Mouse (Mus musculus) gastrocnemius, adult 18-20 months (tissue): Measurements from ENCODE around the gene Olfr314. TPM values are rescaled to one million over a fixed set of nuclear protein-coding genes. Genes with fewer than 3 reads are reported as not detected.
"Not testable (repeated sequence)": the region's sequence is repeated elsewhere in the genome, so short reads cannot be mapped to it uniquely, and the experiment has no call there.

Source experiments
- DNase-seq: peaks from one replicate; pipeline ENCODE4 v3.0.0; 2021; ENCODE audit warnings: low spot score
- long read RNA-seq, 2 experiments: library from polyadenylated mRNA; stranded (forward); transcript quantifications; one replicate each; pipeline ENCODE4 v2.0.0; 2021
- total RNA-seq, 2 experiments: library from RNA; stranded (reverse); gene quantifications; 2 replicates each; pipeline ENCODE4 v1.2.3; 2021

Gene Olfr314
- total RNA-seq: not detected
- long read RNA-seq, experiment 1: 0 reads
- long read RNA-seq, experiment 2: 0 reads

DNA sequence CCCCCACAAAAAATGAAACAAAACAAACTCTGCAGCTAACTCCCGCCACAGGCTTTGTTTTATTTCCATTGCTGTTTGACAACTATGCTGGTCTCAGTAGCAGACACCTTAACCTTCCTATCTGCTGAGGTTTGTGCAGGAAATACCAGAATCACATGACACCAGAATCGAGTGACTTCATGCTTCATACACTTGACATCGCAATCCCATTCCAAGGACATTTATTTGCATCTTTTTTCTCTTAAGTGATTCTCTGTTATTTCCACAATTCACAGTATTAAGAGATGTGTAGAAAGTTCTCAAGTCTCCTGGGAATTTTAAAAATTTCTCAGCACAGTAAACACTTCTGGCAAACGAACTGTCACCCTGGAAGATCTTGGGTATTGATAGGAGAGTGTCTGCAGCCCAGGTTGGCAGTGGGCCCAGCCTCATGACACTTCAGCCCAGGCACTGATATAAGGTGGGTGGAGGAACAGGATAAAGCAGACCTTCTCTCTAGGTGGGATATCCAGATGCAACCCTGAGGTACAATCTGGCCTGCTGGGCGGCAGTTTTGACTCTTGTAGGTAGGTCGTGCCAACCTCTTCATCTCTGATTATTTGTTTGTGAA is at the start of gene Olfr314:
Gene Olfr314 (plus strand): TSS at position 473 of the 610 bp plus-strand sequence.
- no peak for DNase-seq

DNA sequence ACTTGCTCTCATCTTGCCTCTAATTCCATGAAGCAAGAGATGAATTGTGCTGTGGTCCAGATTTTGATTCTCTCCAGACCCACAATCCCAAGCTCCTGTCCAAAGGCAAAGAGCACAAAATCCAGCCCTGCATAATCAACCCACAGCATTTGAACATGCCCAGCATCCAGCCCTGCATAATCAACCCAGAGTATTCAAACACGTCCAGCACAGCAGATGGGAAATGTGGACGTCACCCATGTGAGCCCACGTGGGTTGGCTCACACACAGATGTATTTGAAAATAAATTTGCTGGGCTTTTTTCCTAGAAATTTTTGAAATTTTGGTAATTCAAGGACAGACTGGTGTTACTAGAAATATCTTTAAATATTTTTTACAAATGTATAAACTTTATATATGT is 49.4 kb upstream of the Olfr314 start:
- no peak for DNase-seq

DNA sequence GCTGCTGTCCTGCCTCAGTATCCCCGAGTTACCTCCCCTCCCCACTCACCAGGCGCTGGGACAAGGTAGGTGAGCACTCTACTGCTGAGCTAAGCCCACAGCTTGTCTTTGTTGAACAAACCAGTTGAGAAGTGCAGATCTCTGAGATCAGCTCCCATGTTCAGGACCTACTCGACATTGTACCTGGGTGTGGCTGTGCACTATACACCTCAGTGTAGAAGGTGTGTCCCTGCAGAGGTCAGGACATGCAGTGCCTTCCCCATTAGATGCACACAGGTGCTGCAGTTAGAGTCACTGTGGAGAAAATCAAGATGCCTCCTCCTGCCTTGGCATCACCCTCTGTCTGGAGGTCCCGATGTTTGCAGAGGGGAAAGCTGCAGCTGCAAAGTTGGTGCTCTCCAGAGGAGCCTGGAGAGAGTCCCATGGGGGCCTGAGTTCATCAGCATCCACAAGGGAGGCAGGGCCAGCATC is 43.9 kb upstream of the Olfr314 start, which contains the start of gene Olfr317:
Gene Olfr317 (minus strand): TSS at position 421 of the 471 bp plus-strand sequence.
- no peak for DNase-seq

DNA sequence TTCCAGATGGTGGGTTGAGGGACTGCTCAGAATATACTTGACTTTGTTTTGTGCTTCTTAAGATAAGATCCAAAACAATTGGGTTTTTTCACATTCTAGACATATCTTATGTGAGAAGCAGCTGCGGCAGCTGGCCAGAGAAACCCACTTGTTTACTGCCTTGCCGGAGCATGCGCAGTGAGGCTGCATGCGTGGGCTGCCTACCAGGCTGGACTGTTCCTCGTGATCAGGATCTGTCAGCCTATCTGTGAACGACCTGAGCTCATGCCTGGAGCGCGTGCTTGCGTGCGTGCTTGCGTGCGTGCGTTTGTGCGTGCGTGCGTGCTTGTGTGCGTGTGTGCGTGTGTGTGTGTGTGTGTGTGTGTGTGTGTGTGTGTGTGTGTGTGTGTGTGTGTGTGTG is 31.7 kb upstream of the Olfr314 start:
- not testable (repeated sequence) for DNase-seq

DNA sequence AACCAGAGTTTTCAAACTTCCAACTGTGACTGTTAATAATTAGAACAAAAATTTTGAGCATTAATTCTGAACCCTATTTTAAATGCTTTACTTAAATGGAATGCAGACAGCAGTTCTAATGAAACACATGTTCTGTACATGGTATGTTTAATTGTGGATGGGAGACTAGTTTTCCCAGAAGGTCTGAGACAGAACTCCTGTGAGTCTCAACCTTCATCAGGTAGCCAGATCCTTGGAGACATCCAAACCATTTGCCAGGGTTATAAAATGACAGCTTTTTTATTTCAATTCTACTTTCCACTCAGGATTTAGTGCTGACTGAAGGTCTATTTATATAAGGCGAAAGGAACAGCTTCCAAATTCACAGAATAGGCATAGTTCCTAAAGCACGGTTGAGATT is 30.3 kb upstream of the Olfr314 start, which contains the start of gene Olfr316:
Gene Olfr316 (plus strand): TSS at position 301 of the 400 bp plus-strand sequence.
- no peak for DNase-seq

DNA sequence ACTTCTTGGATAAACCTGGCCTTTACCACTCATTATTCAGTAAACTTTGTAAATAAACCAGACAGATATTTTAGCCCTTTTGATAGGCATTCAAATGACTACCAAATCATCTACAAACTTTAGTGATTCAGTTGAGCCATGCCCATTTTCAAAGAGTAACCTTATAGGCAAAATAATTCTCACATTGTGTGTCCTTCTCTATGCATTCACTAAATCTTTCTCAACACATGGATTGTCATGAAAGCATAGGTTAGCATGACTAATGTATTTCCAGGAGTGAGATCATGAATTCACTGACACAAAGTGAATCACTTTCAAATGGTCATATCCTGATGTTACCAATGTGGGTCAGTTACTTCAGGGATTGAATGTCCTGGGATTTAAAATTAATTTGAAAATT is 9.9 kb upstream of the Olfr314 start, which contains the start of gene Olfr315:
Gene Olfr315 (plus strand): TSS at position 301 of the 400 bp plus-strand sequence.
- DNase-seq: no peak

DNA sequence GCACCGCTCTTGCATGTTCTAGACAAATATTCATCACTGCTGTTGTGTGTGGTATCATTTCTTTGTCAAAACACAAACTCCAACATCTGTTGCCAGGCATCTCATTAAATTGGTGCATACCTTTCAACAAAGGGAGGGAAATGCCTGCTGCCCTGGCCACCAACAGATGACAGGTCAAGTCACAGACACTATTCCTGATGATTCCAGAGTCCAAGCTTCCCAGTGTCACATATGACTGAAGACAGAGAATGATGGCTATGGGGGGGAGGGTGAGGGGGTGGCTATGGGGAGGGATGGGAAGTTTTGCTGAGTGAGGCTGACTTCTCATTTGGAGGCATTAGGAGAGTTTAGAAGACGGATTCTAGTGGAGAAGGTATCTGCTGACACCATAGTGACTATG is 1.4 kb downstream of the Olfr314 start:
- DNase-seq: no peak

DNA sequence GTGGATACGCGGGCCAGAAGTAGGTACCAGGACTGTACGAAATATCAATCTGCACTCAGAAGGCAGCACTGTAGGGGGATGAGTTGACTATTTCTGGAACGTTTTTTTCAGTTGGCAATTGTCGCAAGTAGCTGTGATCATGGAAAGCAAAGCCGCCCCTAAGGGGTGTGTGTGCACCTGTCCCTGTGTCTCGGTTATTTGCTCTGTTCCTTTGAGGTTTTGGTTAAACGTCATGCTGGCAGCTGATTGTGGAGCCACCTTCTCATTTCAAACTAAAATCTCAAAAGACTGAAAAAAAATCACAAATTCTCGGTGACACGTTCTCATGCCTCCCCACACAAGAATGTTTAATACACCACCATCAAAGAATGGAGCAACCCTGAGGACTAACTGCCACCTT is 4.9 kb downstream of the Olfr314 start:
- no peak for DNase-seq

DNA sequence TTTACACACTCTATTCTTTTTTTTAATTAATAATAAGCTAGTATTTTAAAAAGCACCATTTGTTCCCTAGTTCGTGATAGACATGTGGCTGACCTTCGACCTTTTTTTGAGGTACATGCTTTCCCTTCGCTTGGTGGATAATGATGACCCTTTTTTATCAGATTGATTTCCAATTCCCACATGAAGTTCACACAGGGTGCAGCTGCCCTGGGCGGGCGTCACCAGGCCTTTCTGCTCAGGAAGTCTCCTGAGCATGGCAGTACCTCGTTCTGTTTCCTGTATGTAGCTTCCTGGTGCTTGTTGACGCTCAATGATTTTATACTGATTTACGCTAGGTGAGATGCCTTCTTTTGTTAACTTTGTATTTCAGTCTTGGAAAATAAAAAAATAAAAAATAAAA is 5.6 kb downstream of the Olfr314 start:
- no peak for DNase-seq

DNA sequence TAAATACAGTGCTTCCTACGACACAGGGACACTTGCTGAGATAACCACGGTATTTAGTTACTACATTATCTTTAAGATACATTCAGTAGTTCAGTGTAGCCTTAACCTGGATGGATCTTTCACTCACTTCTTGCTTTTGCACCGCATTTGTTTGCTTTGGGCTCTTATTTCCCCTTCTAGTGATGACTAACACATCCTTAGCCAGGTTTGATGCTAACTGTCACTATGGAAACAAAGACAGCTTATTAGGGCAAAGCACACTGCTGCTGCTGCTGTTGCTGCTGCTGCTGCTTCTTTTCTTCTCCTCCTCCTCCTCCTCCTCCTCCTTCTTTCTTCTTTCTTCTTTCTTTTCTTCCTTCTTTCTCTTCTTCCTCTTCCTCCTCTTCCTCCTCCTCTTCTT is 6.8 kb downstream of the Olfr314 start:
- no peak for DNase-seq

DNA sequence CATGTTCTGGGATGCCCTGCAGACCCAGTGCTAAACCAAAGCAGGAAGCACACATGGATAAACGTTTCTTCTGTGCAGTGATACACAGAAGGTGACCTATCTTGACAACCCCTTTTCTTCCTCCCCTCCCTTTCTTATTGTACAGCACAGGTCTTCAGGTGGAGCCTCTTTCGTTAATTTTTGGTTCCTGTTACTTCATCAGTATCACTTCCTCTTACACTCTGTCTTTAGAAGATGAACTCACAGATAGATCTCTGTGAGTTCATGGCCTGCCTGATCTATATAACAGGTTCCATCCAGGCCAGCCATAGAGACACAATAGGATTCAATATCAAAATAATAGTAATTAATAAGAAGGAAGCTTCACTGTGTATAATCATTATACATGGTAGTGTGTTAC is 7.3 kb downstream of the Olfr314 start:
- DNase-seq: no peak

DNA sequence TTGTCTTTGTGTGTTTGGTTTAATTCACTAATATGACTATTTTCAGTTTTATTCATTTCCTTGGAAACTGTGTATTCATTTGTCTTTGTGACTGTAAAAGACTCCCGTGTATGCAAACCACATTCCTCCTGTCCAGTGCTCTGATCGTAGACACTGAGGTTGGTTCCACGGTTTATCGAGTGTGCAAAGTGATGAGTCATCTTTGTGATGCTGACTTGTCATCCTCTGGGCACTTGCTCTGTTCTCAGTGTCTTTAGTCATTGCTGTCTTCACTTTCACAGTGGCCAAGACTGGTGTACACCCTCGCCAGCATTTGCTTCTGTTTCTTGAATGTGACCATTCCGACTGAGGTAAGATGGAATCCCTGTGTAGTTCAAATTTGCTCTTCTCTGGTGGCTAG is 7.9 kb downstream of the Olfr314 start:
- no peak for DNase-seq

DNA sequence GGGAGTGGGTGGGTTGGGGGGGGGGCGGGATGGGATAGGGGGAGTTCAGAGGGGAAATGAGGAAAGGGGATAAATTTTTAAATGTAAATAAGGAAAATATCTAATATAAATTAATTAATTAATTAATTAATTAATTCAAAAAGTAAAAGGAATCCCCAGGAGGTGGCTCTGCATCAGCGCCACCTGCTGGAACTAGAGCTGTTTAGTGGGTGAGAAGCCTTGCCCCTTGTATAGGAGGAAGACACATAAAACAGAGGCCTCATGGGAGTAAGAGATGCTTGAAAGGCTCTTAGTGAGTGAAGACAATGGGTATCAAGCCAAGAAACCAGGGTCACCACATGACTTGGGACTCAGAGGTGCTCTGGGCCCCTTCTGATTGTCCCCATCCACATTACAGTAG is 13.1 kb downstream of the Olfr314 start:
- DNase-seq: no peak

DNA sequence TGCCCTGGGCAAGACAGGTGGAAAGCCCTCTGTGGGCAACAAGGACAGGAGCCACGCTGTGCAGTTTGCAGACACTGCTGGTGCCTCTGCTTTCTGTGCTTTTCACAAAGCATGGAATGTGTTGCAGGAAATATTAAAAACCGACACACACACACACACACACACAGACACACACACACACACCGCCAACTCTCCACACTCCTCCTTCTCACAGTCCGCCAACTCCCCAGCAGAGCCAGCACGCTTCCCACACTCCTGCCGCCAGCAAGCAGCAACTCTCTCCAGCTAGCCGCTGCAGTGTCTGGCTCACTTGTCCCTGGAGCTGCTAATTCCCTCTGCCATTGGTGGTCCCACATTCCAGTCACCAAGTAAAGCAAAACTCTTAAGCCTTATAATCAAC is 14.1 kb downstream of the Olfr314 start:
- DNase-seq: no peak

DNA sequence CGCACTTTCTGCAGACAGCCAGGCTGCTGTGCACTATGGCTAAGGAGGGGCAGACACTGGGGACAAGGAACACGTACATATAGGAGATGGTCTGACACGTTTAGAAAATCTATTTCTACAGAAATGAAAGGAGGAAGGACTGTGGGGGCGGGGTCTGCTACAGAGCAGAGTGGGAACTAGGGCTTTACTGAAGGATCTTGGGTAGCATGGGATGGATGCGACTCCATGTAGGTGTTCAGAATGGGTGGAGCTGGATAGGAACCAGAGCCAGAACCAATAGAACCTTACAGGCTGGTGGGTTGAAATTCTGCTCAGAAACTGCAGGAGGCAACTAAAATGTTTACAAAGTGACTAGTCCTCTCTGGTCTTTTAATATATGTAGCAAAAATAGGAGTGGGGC is 17.0 kb downstream of the Olfr314 start:
- no peak for DNase-seq

DNA sequence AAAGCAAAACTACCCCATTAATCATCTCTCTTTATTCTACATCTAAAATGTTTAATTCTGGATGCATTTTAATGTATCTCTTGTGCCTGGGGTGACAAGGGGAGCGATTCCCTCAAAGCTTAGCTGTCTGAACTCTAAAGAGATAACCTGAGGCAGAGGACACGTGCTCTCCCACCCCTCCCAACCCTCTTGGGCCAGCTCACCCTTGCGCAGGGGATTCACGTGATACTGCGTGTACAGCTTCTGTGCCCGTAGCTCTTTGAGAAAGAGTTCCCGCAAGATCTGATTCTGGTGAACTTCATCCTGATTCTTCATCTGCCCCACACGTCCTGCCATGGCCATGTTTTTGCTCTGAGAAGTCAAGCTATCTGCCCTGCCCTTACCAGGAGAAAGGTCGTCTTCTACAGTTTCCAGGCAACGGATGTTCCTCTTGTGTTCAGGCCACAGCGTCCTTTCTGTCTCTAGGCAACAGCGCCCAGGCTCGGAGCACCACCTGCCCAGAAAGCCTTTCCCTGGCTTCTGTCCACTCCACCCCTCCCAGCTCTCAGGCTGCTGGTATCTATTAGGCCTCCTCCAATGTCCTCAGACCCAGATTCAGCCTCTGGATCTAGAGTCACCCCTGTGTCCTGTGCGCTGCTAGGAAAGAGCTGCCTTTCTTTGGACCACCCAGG is 18.9 kb downstream of the Olfr314 start, which contains the start of gene Fam183b:
Gene Fam183b (minus strand): TSS at position 403 of the 671 bp plus-strand sequence.
- DNase-seq: no peak

DNA sequence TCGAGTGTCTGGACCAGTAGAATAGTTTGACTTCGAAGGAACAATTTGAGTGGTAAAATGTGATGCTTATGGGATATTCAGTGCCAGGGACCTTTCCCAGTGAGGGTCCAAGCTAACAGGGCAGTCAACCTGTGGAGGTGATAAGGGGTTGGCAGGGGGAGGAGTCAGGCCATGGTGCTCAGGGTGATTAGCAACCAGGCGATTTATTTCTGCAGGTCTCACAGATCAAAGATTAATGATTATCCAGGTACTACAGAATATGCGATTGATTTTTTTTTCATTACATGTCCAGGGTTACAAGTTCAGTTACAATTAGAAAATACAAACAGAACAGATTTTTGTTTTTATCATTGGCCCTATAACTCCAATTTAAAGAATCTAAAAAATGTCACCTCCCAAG is 21.1 kb downstream of the Olfr314 start:
- DNase-seq: no peak

DNA sequence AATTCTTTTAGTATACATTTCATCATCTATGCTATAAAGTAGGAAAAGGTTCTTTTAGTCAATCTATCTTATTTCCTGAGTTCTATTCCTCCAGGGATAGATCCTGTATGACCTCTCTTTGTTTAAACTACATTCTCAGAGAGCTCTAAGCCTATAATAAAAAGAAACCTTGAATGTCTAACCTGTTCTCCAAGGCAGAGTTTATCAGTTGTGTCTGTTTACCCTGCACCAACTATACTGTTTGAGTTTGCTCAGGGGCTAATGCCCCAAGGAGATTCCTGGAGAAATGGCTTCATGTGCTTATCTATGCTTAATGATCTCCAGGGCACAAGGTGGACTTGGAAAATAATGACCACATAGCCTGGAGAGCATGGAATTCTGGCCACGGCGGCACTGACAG is 21.6 kb downstream of the Olfr314 start:
- DNase-seq: no peak

DNA sequence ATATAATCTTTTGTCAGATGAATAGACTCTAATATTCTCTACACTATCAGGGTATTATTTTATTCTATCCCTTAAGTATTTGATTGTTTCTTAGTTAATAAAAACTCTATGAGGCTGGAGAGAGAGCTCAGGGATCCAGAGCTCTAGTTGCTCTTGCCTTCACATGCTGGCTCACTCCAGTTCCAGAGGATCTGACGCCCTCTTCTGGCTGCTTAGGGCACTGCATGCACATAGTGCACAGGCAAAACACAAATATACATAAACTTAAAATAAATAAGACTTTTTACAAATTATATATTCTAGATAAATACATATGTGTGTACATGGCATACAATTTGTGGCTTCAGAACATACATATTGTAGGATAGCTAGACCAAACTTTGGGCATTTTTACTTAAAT is 29.2 kb downstream of the Olfr314 start:
- no peak for DNase-seq

DNA sequence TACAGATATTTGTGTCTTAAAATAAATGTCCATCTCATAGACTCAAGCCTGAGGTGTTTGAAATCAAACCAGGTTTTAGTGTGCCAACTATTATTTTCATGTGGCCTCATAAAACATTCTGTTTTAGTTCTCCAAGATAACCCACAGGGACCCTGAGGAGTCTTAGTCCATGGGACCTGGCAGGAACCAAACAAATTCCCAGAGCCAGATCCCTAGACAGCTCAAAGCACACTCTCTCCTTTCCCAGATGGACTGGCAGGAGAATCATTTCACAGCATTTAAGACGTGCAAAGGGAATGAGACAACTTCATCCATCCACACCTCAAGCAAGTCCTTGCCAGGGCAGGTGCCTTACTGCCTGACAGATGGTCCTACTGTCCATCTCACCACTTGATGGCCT is 31.9 kb downstream of the Olfr314 start, which contains the start of gene Olfr313:
Gene Olfr313 (plus strand): TSS at position 301 of the 400 bp plus-strand sequence.
- not testable (repeated sequence) for DNase-seq

DNA sequence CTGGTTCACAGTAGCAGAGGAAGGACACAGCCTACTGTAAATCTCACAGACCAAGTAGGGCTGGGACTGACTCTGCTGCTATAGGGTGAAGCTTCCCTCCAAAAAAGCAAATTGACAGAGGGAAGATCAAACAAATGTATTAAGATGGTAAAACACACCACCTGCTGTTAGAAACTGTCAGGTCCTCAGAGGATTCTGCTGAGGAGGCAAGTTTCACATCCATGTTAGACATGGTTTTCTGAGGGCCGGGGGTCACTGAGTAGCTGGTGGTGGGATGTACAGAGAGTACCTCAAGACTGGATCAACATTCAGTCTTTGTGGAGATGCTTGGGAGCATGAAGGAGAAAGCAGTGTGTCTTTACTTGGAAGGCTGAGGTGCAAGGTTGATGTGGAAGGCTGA is 32.9 kb downstream of the Olfr314 start:
- no peak for DNase-seq

DNA sequence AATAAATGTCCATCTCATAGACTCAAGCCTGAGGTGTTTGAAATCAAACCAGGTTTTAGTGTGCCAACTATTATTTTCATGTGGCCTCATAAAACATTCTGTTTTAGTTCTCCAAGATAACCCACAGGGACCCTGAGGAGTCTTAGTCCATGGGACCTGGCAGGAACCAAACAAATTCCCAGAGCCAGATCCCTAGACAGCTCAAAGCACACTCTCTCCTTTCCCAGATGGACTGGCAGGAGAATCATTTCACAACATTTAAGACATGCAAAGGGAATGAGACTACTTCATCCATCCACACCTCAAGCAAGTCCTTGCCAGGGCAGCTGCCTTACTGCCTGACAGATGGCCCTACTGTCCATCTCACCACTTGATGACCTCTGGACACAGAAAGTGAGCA is 46.2 kb downstream of the Olfr314 start, which contains the start of gene Olfr312:
Gene Olfr312 (plus strand): TSS at position 301 of the 400 bp plus-strand sequence.
- not testable (repeated sequence) for DNase-seq

DNA sequence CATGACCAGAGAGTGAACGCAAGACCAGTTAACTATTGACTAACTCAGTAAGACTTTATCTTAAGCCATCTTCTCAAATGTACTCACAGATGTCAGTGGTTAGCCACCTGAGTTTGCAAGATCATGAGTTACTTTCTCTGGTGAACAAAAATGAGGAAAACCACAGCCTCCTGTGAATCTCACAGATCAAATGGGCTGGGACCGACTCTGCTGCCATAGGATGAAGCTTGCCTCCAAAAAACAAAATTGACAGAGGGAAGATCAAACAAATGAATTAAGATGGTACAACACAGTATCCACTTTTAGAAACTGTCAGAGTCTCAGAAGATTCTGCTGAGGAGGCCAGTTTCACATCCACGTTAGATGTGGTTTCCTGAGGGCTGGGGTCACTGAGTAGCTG is 47.0 kb downstream of the Olfr314 start:
- DNase-seq: no peak
